Mouse (Mus musculus): ENCODE results near the gene Cep97. TPM values are rescaled to one million over a fixed set of nuclear protein-coding genes. Genes with fewer than 3 reads are reported as not detected.

Cep97 gene
- polyA plus RNA-seq, 1 experiment from 2014 or later: 10.2 TPM

GRCm38 (mm10) chr16:55890346-55891136 is 44.1 kb downstream of the Cep97 start:
- DNase-seq (ENCODE audit: low spot score): no peak
- Histone ChIP-seq H3K36me3 (ENCODE audit: control insufficient read depth, insufficient read depth, low read length) (peaks cover 11% of the 10 kb centered on the region; the same call in 1 of the 2 replicates), H3K4me2 (ENCODE audit: low read depth, low read length) (no peak overlapping the region), H3K9ac (ENCODE audit: low read depth, low read length) (no peak overlapping the region), H3K4me3 (ENCODE audit: low read depth, low read length) (no peak overlapping the region), H3K9me3 (ENCODE audit: control insufficient read depth, low read length) (no peaks in the 10 kb centered on the region), H3K27me3 (replicated peaks; ENCODE audit: control insufficient read depth, insufficient read depth, low read length) (no peaks in the 10 kb centered on the region), H3K4me1 (ENCODE audit: control insufficient read depth, insufficient read depth, low read length) (peaks cover 4% of the 10 kb centered on the region; the same call in 1 of the 2 replicates), H3K27ac (replicated peaks; ENCODE audit: low read depth, low read length) (no peak overlapping the region)
- ATAC-seq (ENCODE audit: low read depth): no peak
- WGBS: 86% methylated on average over 19 of the region's 19 CpGs

- Histone ChIP-seq H3K4me1 (ENCODE audit: control insufficient read depth, insufficient read depth, low read length) (peaks cover under 1% of the 10 kb centered on the region; the same call in 1 of the 2 replicates), H3K9me3 (ENCODE audit: control insufficient read depth, low read length) (no peaks in the 10 kb centered on the region), H3K27me3 (replicated peaks; ENCODE audit: control insufficient read depth, insufficient read depth, low read length) (no peaks in the 10 kb centered on the region), H3K9ac (ENCODE audit: low read depth, low read length) (no peak overlapping the region), H3K27ac (replicated peaks; ENCODE audit: low read depth, low read length) (no peak overlapping the region), H3K4me2 (ENCODE audit: low read depth, low read length) (no peak overlapping the region), H3K36me3 (ENCODE audit: control insufficient read depth, insufficient read depth, low read length) (peaks cover 11% of the 10 kb centered on the region; the same call in 1 of the 2 replicates), H3K4me3 (ENCODE audit: low read depth, low read length) (no peak overlapping the region)
- DNase-seq (ENCODE audit: low spot score) (no peak), ATAC-seq (ENCODE audit: low read depth) (no peak)
- WGBS: 86% methylated on average over 3 of the region's 3 CpGs
These were observed 45.2 kb downstream of the Cep97 start for GRCm38 (mm10) chr16:55889451-55889850.

- ATAC-seq (ENCODE audit: low read depth): no peak
- no peak for DNase-seq (ENCODE audit: low spot score)
- Histone ChIP-seq H3K36me3 (ENCODE audit: control insufficient read depth, insufficient read depth, low read length) (peaks cover 11% of the 10 kb centered on the region; the same call in 1 of the 2 replicates), H3K4me1 (ENCODE audit: control insufficient read depth, insufficient read depth, low read length) (no peaks in the 10 kb centered on the region), H3K9ac (ENCODE audit: low read depth, low read length) (no peak overlapping the region), H3K27me3 (replicated peaks; ENCODE audit: control insufficient read depth, insufficient read depth, low read length) (no peaks in the 10 kb centered on the region), H3K4me3 (ENCODE audit: low read depth, low read length) (no peak overlapping the region), H3K4me2 (ENCODE audit: low read depth, low read length) (no peak overlapping the region), H3K9me3 (ENCODE audit: control insufficient read depth, low read length) (no peaks in the 10 kb centered on the region), H3K27ac (replicated peaks; ENCODE audit: low read depth, low read length) (no peak overlapping the region)
- WGBS: 93% methylated on average over 3 of the region's 3 CpGs
These were observed 46.1 kb downstream of the Cep97 start for GRCm38 (mm10) chr16:55888584-55888960.

GRCm38 (mm10) chr16:55887814-55888583 is 46.7 kb downstream of the Cep97 start:
- no peak overlapping the region for H3K4me2 ChIP-seq (ENCODE audit: low read depth, low read length)

GRCm38 (mm10) chr16:55884246-55884645 is 50.4 kb downstream of the Cep97 start:
- Histone ChIP-seq H3K9me3 (ENCODE audit: control insufficient read depth, low read length) (no peaks in the 10 kb centered on the region), H3K4me3 (ENCODE audit: low read depth, low read length) (no peak overlapping the region), H3K4me2 (ENCODE audit: low read depth, low read length) (no peak overlapping the region), H3K4me1 (ENCODE audit: control insufficient read depth, insufficient read depth, low read length) (no peaks in the 10 kb centered on the region), H3K27me3 (replicated peaks; ENCODE audit: control insufficient read depth, insufficient read depth, low read length) (no peaks in the 10 kb centered on the region), H3K27ac (replicated peaks; ENCODE audit: low read depth, low read length) (no peak overlapping the region), H3K9ac (ENCODE audit: low read depth, low read length) (no peak overlapping the region), H3K36me3 (ENCODE audit: control insufficient read depth, insufficient read depth, low read length) (peaks cover 7% of the 10 kb centered on the region; the same call in 1 of the 2 replicates)
- ATAC-seq (ENCODE audit: low read depth) (no peak), DNase-seq (ENCODE audit: low spot score) (no peak)
- WGBS: 82% methylated on average over 11 of the region's 11 CpGs

More at GRCm38 (mm10) chr16:55887814-55888583, 46.7 kb downstream of the Cep97 start:
- H3K9ac ChIP-seq (ENCODE audit: low read depth, low read length): no peak overlapping the region
- no peaks in the 10 kb centered on the region for H3K4me1 ChIP-seq (ENCODE audit: control insufficient read depth, insufficient read depth, low read length)
- no peak overlapping the region for H3K27ac ChIP-seq (replicated peaks; ENCODE audit: low read depth, low read length)
- H3K27me3 ChIP-seq (replicated peaks; ENCODE audit: control insufficient read depth, insufficient read depth, low read length): no peaks in the 10 kb centered on the region
- 62% methylated on average over 7 of the region's 7 CpGs for WGBS
- no peak overlapping the region for H3K4me3 ChIP-seq (ENCODE audit: low read depth, low read length)
- peaks cover 11% of the 10 kb centered on the region; the same call in 1 of the 2 replicates for H3K36me3 ChIP-seq (ENCODE audit: control insufficient read depth, insufficient read depth, low read length)
- no peak for ATAC-seq (ENCODE audit: low read depth)
- no peaks in the 10 kb centered on the region for H3K9me3 ChIP-seq (ENCODE audit: control insufficient read depth, low read length)
- no peak for DNase-seq (ENCODE audit: low spot score)

GRCm38 (mm10) chr16:55876025-55876424 is 58.6 kb downstream of the Cep97 start:
- no peaks in the 10 kb centered on the region for H3K36me3 ChIP-seq (ENCODE audit: control insufficient read depth, insufficient read depth, low read length)
- no peak overlapping the region for H3K27ac ChIP-seq (replicated peaks; ENCODE audit: low read depth, low read length)
- no peaks in the 10 kb centered on the region for H3K4me1 ChIP-seq (ENCODE audit: control insufficient read depth, insufficient read depth, low read length)
- DNase-seq (ENCODE audit: low spot score) (no peak), ATAC-seq (ENCODE audit: low read depth) (no peak)
- H3K4me3 ChIP-seq (ENCODE audit: low read depth, low read length): no peak overlapping the region
- no peak overlapping the region for H3K4me2 ChIP-seq (ENCODE audit: low read depth, low read length)
- H3K27me3 ChIP-seq (replicated peaks; ENCODE audit: control insufficient read depth, insufficient read depth, low read length): no peaks in the 10 kb centered on the region
- H3K9ac ChIP-seq (ENCODE audit: low read depth, low read length): no peak overlapping the region
- H3K9me3 ChIP-seq (ENCODE audit: control insufficient read depth, low read length): no peaks in the 10 kb centered on the region
- 71% methylated on average over 6 of the region's 6 CpGs for WGBS

GRCm38 (mm10) chr16:55863832-55864231 is 70.8 kb downstream of the Cep97 start:
- no peak for ATAC-seq (ENCODE audit: low read depth)
- H3K4me1 ChIP-seq (ENCODE audit: control insufficient read depth, insufficient read depth, low read length): no peaks in the 10 kb centered on the region

GRCm38 (mm10) chr16:55863149-55863815 is 71.4 kb downstream of the Cep97 start:
- no peak overlapping the region for H3K9ac ChIP-seq (ENCODE audit: low read depth, low read length)
- no peaks in the 10 kb centered on the region for H3K4me1 ChIP-seq (ENCODE audit: control insufficient read depth, insufficient read depth, low read length)
- no peak overlapping the region for H3K4me2 ChIP-seq (ENCODE audit: low read depth, low read length)
- WGBS: 23% methylated on average over 7 of the region's 7 CpGs
- no peaks in the 10 kb centered on the region for H3K36me3 ChIP-seq (ENCODE audit: control insufficient read depth, insufficient read depth, low read length)
- DNase-seq (ENCODE audit: low spot score) (peak; percentile 77), ATAC-seq (ENCODE audit: low read depth) (no peak)
- no peaks in the 10 kb centered on the region for H3K27me3 ChIP-seq (replicated peaks; ENCODE audit: control insufficient read depth, insufficient read depth, low read length)
- no peak overlapping the region for H3K4me3 ChIP-seq (ENCODE audit: low read depth, low read length)
- H3K27ac ChIP-seq (replicated peaks; ENCODE audit: low read depth, low read length): no peak overlapping the region
- no peaks in the 10 kb centered on the region for H3K9me3 ChIP-seq (ENCODE audit: control insufficient read depth, low read length)

More at GRCm38 (mm10) chr16:55863832-55864231, 70.8 kb downstream of the Cep97 start:
- no peaks in the 10 kb centered on the region for H3K27me3 ChIP-seq (replicated peaks; ENCODE audit: control insufficient read depth, insufficient read depth, low read length)
- H3K36me3 ChIP-seq (ENCODE audit: control insufficient read depth, insufficient read depth, low read length): no peaks in the 10 kb centered on the region
- H3K4me2 ChIP-seq (ENCODE audit: low read depth, low read length): no peak overlapping the region
- no peak for DNase-seq (ENCODE audit: low spot score)
- no peaks in the 10 kb centered on the region for H3K9me3 ChIP-seq (ENCODE audit: control insufficient read depth, low read length)
- 58% methylated on average over 4 of the region's 4 CpGs for WGBS
- no peak overlapping the region for H3K4me3 ChIP-seq (ENCODE audit: low read depth, low read length)
- no peak overlapping the region for H3K9ac ChIP-seq (ENCODE audit: low read depth, low read length)
- no peak overlapping the region for H3K27ac ChIP-seq (replicated peaks; ENCODE audit: low read depth, low read length)

Data from embryonic facial prominence, embryonic 14.5 days (tissue).